Comparison of ENCODE assay signal across 20 mouse cellular contexts in the genomic region with DNA sequence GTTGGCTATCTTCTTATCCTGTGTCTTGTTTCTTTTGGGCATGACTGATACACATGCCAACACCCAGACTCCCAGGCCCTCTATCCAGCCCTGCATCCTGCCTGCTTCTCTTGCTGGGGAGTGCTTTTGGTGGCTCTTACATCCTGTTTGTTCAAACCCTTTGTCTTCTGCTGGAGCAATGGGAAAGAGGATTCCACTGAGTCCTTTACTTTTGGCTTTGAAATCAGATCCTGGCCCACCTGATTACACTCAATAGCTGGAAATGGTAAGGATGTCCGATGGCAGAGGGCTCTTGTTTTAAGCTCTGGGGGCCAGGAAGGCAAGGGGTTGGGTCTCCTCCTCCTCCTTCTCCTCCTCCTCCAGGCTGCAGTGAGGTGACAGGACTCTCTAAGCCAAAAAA.
DNase-seq lines count a peak whose midpoint lies in the region; ATAC-seq and TF ChIP-seq lines count a peak whose summit lies in the region.
"Had no signal": no experiment of that assay in that cellular context is flagged by ENCODE, and none has a peak within 500 bp of the region (broad histone marks: within the 10 kb centered on the region; RNA-seq: fewer than 3 reads in every experiment).

No protein-coding gene starts in this region.

- H3K9me3 ChIP-seq in heart, embryonic 12.5 days (replicated peaks) = no peaks in the 10 kb centered on the region
- no peaks in the 10 kb centered on the region for H3K9me3 ChIP-seq in liver, postnatal 0 days (ENCODE audit: low read length)
- no peaks in the 10 kb centered on the region for H3K9me3 ChIP-seq in liver, embryonic 12.5 days (replicated peaks)
- H3K9me3 ChIP-seq in embryonic facial prominence, embryonic 14.5 days (ENCODE audit: control insufficient read depth, low read length) = no peaks in the 10 kb centered on the region
- no peaks in the 10 kb centered on the region for H3K9me3 ChIP-seq in lung, postnatal 0 days (ENCODE audit: low read length)
- no peaks in the 10 kb centered on the region for H3K9me3 ChIP-seq in neural tube, embryonic 15.5 days (replicated peaks)
- H3K9me3 ChIP-seq: embryonic facial prominence, embryonic 12.5 days; G1E; hindbrain, embryonic 15.5 days; kidney, embryonic 15.5 days; liver, embryonic 15.5 days; midbrain, embryonic 13.5 days had no signal

- no peak overlapping the region for H3K4me3 ChIP-seq in heart, embryonic 12.5 days
- no peak overlapping the region for H3K4me3 ChIP-seq in liver, postnatal 0 days (ENCODE audit: low read depth, low read length)
- no peak overlapping the region for H3K4me3 ChIP-seq in liver, embryonic 12.5 days
- no peak overlapping the region for H3K4me3 ChIP-seq in embryonic facial prominence, embryonic 14.5 days (ENCODE audit: low read depth, low read length)
- no peak overlapping the region for H3K4me3 ChIP-seq in lung, postnatal 0 days (ENCODE audit: low read depth, low read length)
- H3K4me3 ChIP-seq in neural tube, embryonic 15.5 days (replicated peaks) = no peak overlapping the region
- H3K4me3 ChIP-seq: embryonic facial prominence, embryonic 12.5 days; hindbrain, embryonic 15.5 days; kidney, embryonic 15.5 days; liver, embryonic 15.5 days; midbrain, embryonic 13.5 days had no signal

- no peak overlapping the region for H3K27ac ChIP-seq in heart, embryonic 12.5 days (ENCODE audit: poor library complexity, severe bottlenecking)
- H3K27ac ChIP-seq in liver, postnatal 0 days (ENCODE audit: low read depth) = peak overlapping the region; percentile 41; the same call in 1 of the 2 replicates
- no peak overlapping the region for H3K27ac ChIP-seq in liver, embryonic 12.5 days
- 0 out of 2 replicates have a peak overlapping the region, but pooled peaks have one; percentile 8 for H3K27ac ChIP-seq in embryonic facial prominence, embryonic 14.5 days (replicated peaks; ENCODE audit: low read depth, low read length)
- H3K27ac ChIP-seq in lung, postnatal 0 days (ENCODE audit: low read length) = peak overlapping the region; percentile 57
- no peak overlapping the region for H3K27ac ChIP-seq in neural tube, embryonic 15.5 days (replicated peaks)
- H3K27ac ChIP-seq: embryonic facial prominence, embryonic 12.5 days; liver, embryonic 15.5 days; midbrain, embryonic 13.5 days had no signal

- DNase-seq in heart, adult 8-10 months (ENCODE audit: low spot score) = peak; percentile 55
- DNase-seq in liver, postnatal 0 days = no peak
- no peak for DNase-seq in embryonic facial prominence, embryonic 14.5 days (ENCODE audit: low spot score)
- DNase-seq in lung, postnatal 0 days (ENCODE audit: low spot score) = peak; percentile 57
- DNase-seq in frontal cortex, postnatal 36 days (ENCODE audit: low spot score in 2 of 2) = no peak
- DNase-seq: adrenal gland, postnatal 14 days; cerebellum, postnatal 25 days; gastrocnemius, postnatal 25 days; right cerebral cortex, postnatal 14 days; thymus, adult 18-20 months had no signal

- TF ChIP-seq EP300 in liver, postnatal 0 days (IDR thresholded peaks at IDR 0.05; ENCODE audit: low read depth) = no peak
- peak; percentile 57 for TF ChIP-seq EP300 in lung, postnatal 0 days (IDR thresholded peaks at IDR 0.05)

- no peak overlapping the region for H3K4me2 ChIP-seq in heart, embryonic 12.5 days
- H3K4me2 ChIP-seq in liver, postnatal 0 days (ENCODE audit: low read depth, low read length) = no peak overlapping the region
- no peak overlapping the region for H3K4me2 ChIP-seq in liver, embryonic 12.5 days
- no peak overlapping the region for H3K4me2 ChIP-seq in embryonic facial prominence, embryonic 14.5 days (ENCODE audit: low read depth, low read length)
- H3K4me2 ChIP-seq in lung, postnatal 0 days (replicated peaks; ENCODE audit: low read depth, low read length) = no peak overlapping the region
- no peak overlapping the region for H3K4me2 ChIP-seq in neural tube, embryonic 15.5 days
- H3K4me2 ChIP-seq: embryonic facial prominence, embryonic 12.5 days; hindbrain, embryonic 15.5 days; kidney, embryonic 15.5 days; liver, embryonic 15.5 days; midbrain, embryonic 13.5 days had no signal

- H3K36me3 ChIP-seq in heart, embryonic 12.5 days = no peaks in the 10 kb centered on the region
- no peaks in the 10 kb centered on the region for H3K36me3 ChIP-seq in liver, postnatal 0 days (replicated peaks; ENCODE audit: insufficient read depth, low read length)
- no peaks in the 10 kb centered on the region for H3K36me3 ChIP-seq in liver, embryonic 12.5 days
- H3K36me3 ChIP-seq in embryonic facial prominence, embryonic 14.5 days (ENCODE audit: control insufficient read depth, insufficient read depth, low read length) = no peaks in the 10 kb centered on the region
- no peaks in the 10 kb centered on the region for H3K36me3 ChIP-seq in lung, postnatal 0 days (ENCODE audit: insufficient read depth, low read length)
- H3K36me3 ChIP-seq in neural tube, embryonic 15.5 days = no peaks in the 10 kb centered on the region
- H3K36me3 ChIP-seq: embryonic facial prominence, embryonic 12.5 days; G1E; hindbrain, embryonic 15.5 days; kidney, embryonic 15.5 days; liver, embryonic 15.5 days; midbrain, embryonic 13.5 days had no signal

- no peak overlapping the region for H3K9ac ChIP-seq in heart, embryonic 12.5 days
- H3K9ac ChIP-seq in liver, postnatal 0 days (replicated peaks) = no peak overlapping the region
- no peak overlapping the region for H3K9ac ChIP-seq in liver, embryonic 12.5 days
- no peak overlapping the region for H3K9ac ChIP-seq in embryonic facial prominence, embryonic 14.5 days (ENCODE audit: low read depth, low read length)
- H3K9ac ChIP-seq in lung, postnatal 0 days (replicated peaks; ENCODE audit: low read depth) = no peak overlapping the region
- no peak overlapping the region for H3K9ac ChIP-seq in neural tube, embryonic 15.5 days (replicated peaks)
- H3K9ac ChIP-seq: embryonic facial prominence, embryonic 12.5 days; hindbrain, embryonic 15.5 days; kidney, embryonic 15.5 days; liver, embryonic 15.5 days; midbrain, embryonic 13.5 days had no signal

- ATAC-seq in heart, embryonic 12.5 days (ENCODE audit: insufficient number of reproducible peaks, low FRiP score) = no peak
- ATAC-seq in liver, postnatal 0 days = no peak
- no peak for ATAC-seq in liver, embryonic 12.5 days
- ATAC-seq in embryonic facial prominence, embryonic 14.5 days (ENCODE audit: low read depth) = no peak
- peak; percentile 75 for ATAC-seq in lung, postnatal 0 days
- ATAC-seq in neural tube, embryonic 15.5 days (ENCODE audit: low FRiP score) = no peak
- ATAC-seq: forebrain, embryonic 14.5 days; midbrain, embryonic 13.5 days had no signal

- H3K27me3 ChIP-seq in heart, embryonic 12.5 days (replicated peaks) = no peaks in the 10 kb centered on the region
- no peaks in the 10 kb centered on the region for H3K27me3 ChIP-seq in liver, postnatal 0 days (ENCODE audit: insufficient read depth, low read length)
- H3K27me3 ChIP-seq in liver, embryonic 12.5 days (replicated peaks) = no peaks in the 10 kb centered on the region
- H3K27me3 ChIP-seq in embryonic facial prominence, embryonic 14.5 days (replicated peaks; ENCODE audit: control insufficient read depth, insufficient read depth, low read length) = no peaks in the 10 kb centered on the region
- no peaks in the 10 kb centered on the region for H3K27me3 ChIP-seq in lung, postnatal 0 days (replicated peaks; ENCODE audit: insufficient read depth, low read length)
- H3K27me3 ChIP-seq in neural tube, embryonic 15.5 days (replicated peaks) = no peaks in the 10 kb centered on the region
- H3K27me3 ChIP-seq: embryonic facial prominence, embryonic 12.5 days; hindbrain, embryonic 15.5 days; kidney, embryonic 15.5 days; liver, embryonic 15.5 days; midbrain, embryonic 13.5 days had no signal

- no peak for TF ChIP-seq CTCF in liver, postnatal 0 days (IDR thresholded peaks at IDR 0.05; ENCODE audit: low read depth)
- no peak for TF ChIP-seq CTCF in lung, postnatal 0 days (IDR thresholded peaks at IDR 0.05)

- peaks cover 45% of the 10 kb centered on the region for H3K4me1 ChIP-seq in heart, embryonic 12.5 days (replicated peaks)
- peaks cover 18% of the 10 kb centered on the region for H3K4me1 ChIP-seq in liver, postnatal 0 days (ENCODE audit: insufficient read depth)
- peaks cover 55% of the 10 kb centered on the region for H3K4me1 ChIP-seq in liver, embryonic 12.5 days
- H3K4me1 ChIP-seq in embryonic facial prominence, embryonic 14.5 days (ENCODE audit: control insufficient read depth, insufficient read depth, low read length) = peaks cover 4% of the 10 kb centered on the region; the same call in 1 of the 2 replicates
- H3K4me1 ChIP-seq in lung, postnatal 0 days (ENCODE audit: insufficient read depth, low read depth, low read length) = peaks cover 19% of the 10 kb centered on the region
- peaks cover 12% of the 10 kb centered on the region; the same call in 1 of the 2 replicates for H3K4me1 ChIP-seq in neural tube, embryonic 15.5 days

- WGBS in heart, embryonic 12.5 days = 20% methylated on average over 1 of the region's 1 CpGs
- WGBS in liver, postnatal 0 days (ENCODE audit: insufficient replicate concordance) = 39% methylated on average over 1 of the region's 1 CpGs
- WGBS in liver, embryonic 12.5 days (ENCODE audit: insufficient replicate concordance) = 30% methylated on average over 1 of the region's 1 CpGs
- WGBS in embryonic facial prominence, embryonic 14.5 days = 8% methylated on average over 1 of the region's 1 CpGs
- 29% methylated on average over 1 of the region's 1 CpGs for WGBS in lung, postnatal 0 days
- 31% methylated on average over 1 of the region's 1 CpGs for WGBS in neural tube, embryonic 15.5 days

Comparison
In these comparisons a context has a peak if more than half of its experiments do, and no peak if none do; other contexts are left out.
1. H3K27ac ChIP-seq: peak in liver, postnatal 0 days (single experiment), embryonic facial prominence, embryonic 14.5 days (single experiment) and lung, postnatal 0 days (single experiment); none in heart, embryonic 12.5 days (single experiment), liver, embryonic 12.5 days (single experiment) and neural tube, embryonic 15.5 days (single experiment).
2. DNase-seq: peak in heart, adult 8-10 months (single experiment) and lung, postnatal 0 days (single experiment); none in liver, postnatal 0 days (single experiment), embryonic facial prominence, embryonic 14.5 days (single experiment) and frontal cortex, postnatal 36 days (0 of 2).